Mouse (Mus musculus) monocyte, adult 2 months (primary cell): ENCODE data around the gene Gm9603.
"Not testable (repeated sequence)": the region's sequence is repeated elsewhere in the genome, so short reads cannot be mapped to it uniquely, and the experiment has no call there.

Experiments used
- DNase-seq, 2 experiments: peaks; one replicate each; pipeline ENCODE4 v3.0.0; 2022; ENCODE audit warnings: low spot score in 2 of 2, low read depth in 1 of 2

Gene Gm9603

GRCm38 (mm10) chr14:5687357-5687756 lies at the start of gene Gm9603:
Gene Gm9603 (minus strand): TSS chr14:5687457.
- not testable (repeated sequence) for DNase-seq

- not testable (repeated sequence) for DNase-seq
These were observed 54.3 kb downstream of the Gm9603 start, which contains the start of gene Gm8265 for GRCm38 (mm10) chr14:5632928-5633327. Gene Gm8265 (minus strand): TSS chr14:5633028.
